Mouse (Mus musculus) cortical plate, adult 2 months (tissue): ENCODE results near the gene Nupr1. TPM values are rescaled to one million over a fixed set of nuclear protein-coding genes. Genes with fewer than 3 reads are reported as not detected.
"Not testable (repeated sequence)": the region's sequence is repeated elsewhere in the genome, so short reads cannot be mapped to it uniquely, and the experiment has no call there.

Experiments used
- H3K27ac ChIP-seq: fragments of 200-500 bp; 2 replicates; pipeline ENCODE4 v1.5.1; 2012; ENCODE audit warnings: low read length, control low read depth, inconsistent platforms; ENCODE audit not compliant: insufficient read depth
- H3K4me1 ChIP-seq: fragments of 200-500 bp; 2 replicates; pipeline ENCODE4 v1.6.1; 2011; ENCODE audit warnings: low read length; ENCODE audit not compliant: control insufficient read depth, insufficient read depth
- H3K4me3 ChIP-seq: fragments of 200-500 bp; 2 replicates; pipeline ENCODE4 v1.5.1; 2011; ENCODE audit warnings: mild to moderate bottlenecking, low read length, control low read depth; ENCODE audit not compliant: insufficient read depth
- CTCF ChIP-seq: fragments of 200-500 bp; IDR thresholded peaks from 2 replicates; pipeline ENCODE4 v1.5.1; 2011; ENCODE audit warnings: mild to moderate bottlenecking, control low read depth, low read length; ENCODE audit not compliant: insufficient read depth; ENCODE audit errors: extremely low read depth
- POLR2A ChIP-seq: fragments of 200-500 bp; IDR thresholded peaks from 2 replicates; pipeline ENCODE4 v1.6.1; 2011; ENCODE audit warnings: mild to moderate bottlenecking, low read length, control low read depth; ENCODE audit not compliant: insufficient read depth; ENCODE audit errors: extremely low read depth
- polyA plus RNA-seq: library from polyadenylated mRNA; depleted of rRNA; stranded (reverse); fragments of >200 nt; gene quantifications from 2 replicates; pipeline ENCODE4 v1.2.3, GENCODE M21; 2012

Gene Nupr1
- polyA plus RNA-seq, 1 experiment, result 21.6 TPM

GRCm38 (mm10) chr7:126645708-126646107 is 15.0 kb upstream of the Nupr1 start:
- Histone ChIP-seq H3K27ac (no peak overlapping the region), H3K4me3 (no peak overlapping the region), H3K4me1 (no peaks in the 10 kb centered on the region)
- TF ChIP-seq POLR2A (no peak), CTCF (no peak)

- no peaks in the 10 kb centered on the region for H3K4me1 ChIP-seq
- H3K27ac ChIP-seq, result no peak overlapping the region
- TF ChIP-seq CTCF (no peak), POLR2A (no peak)
Measured at GRCm38 (mm10) chr7:126644914-126645313, 14.3 kb upstream of the Nupr1 start.

DNA sequence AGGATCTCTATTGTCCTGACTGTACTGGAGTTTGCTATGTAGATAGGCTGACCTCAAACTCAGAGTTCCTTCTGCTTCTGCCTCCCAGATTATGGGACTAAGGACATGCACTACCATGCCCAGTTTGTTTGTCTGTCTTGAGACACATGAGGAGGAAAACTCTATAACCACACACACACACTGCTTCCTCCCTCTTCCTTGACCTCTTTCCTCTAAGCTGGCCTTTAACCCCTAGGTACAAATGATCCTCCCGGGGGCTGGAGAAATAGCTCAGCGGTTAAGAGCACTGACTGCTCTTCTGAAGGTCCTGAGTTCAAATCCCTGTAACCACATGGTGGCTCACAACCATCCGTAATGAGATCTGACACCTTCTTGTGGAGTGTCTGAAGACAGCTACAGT is 13.7 kb upstream of the Nupr1 start:
- Histone ChIP-seq H3K4me3 (no peak overlapping the region), H3K27ac (no peak overlapping the region), H3K4me1 (no peaks in the 10 kb centered on the region)
- TF ChIP-seq POLR2A, result no peak

More at GRCm38 (mm10) chr7:126644914-126645313, 14.3 kb upstream of the Nupr1 start:
- H3K4me3 ChIP-seq, result no peak overlapping the region

DNA sequence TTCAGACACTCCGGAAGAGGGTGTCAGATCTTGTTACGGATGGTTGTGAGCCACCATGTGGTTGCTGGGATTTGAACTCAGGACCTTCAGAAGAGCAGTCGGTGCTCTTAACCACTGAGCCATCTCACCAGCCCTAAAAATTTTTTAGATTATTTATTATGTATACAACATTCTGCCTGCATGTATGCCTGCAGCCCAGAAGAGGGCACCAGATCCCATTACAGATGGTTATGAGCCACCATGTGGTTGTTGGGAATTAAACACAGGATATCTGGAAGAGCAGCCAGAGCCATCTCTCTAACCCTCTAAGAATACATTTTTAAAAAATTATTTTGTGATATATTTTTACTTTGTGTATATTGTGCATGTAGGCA is 12.6 kb upstream of the Nupr1 start:
- peak; percentile 48 for TF ChIP-seq CTCF
- H3K27ac ChIP-seq, H3K4me1 ChIP-seq, H3K4me3 ChIP-seq: not testable (repeated sequence)

DNA sequence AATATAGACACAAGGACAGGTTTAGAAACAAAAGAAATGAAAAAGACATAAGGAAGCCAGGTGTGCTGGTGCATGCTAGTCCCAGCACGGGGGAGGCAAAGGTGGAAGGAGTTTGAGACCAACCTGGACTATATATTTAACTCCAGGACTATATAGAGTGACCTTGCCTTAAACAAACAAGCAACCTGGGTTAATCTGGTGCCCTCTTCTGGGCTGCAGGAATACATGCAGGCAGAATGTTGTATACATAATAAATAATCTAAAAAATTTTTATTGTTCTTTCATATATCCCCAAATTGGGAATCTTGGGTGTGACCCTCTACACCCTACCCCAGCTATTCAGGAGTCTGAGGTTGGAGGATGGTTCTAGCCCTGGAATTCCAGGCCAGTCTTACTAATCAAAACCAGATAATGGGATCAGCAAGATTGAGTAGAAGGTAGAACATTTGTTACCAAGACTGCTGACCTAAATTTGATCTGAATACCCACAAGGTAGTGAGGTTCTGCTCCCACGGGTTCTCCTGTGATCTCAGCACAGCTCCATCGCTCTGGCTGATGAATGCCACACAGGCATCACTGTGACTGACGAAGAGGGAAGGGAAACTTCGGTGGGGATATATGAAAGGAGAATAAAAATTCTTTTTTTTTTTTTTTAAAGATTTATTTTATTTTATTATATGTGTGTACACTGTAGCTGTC is 12.0 kb upstream of the Nupr1 start:
- no peak overlapping the region for H3K27ac ChIP-seq
- TF ChIP-seq POLR2A, result no peak
- TF ChIP-seq CTCF, result no peak
- no peaks in the 10 kb centered on the region for H3K4me1 ChIP-seq
- H3K4me3 ChIP-seq, result no peak overlapping the region

- H3K27ac ChIP-seq, result no peak overlapping the region
- no peak overlapping the region for H3K4me3 ChIP-seq
- no peaks in the 10 kb centered on the region for H3K4me1 ChIP-seq
- TF ChIP-seq CTCF (peak; percentile 79), POLR2A (no peak)
Measured at GRCm38 (mm10) chr7:126636733-126637520, 6.3 kb upstream of the Nupr1 start.

DNA sequence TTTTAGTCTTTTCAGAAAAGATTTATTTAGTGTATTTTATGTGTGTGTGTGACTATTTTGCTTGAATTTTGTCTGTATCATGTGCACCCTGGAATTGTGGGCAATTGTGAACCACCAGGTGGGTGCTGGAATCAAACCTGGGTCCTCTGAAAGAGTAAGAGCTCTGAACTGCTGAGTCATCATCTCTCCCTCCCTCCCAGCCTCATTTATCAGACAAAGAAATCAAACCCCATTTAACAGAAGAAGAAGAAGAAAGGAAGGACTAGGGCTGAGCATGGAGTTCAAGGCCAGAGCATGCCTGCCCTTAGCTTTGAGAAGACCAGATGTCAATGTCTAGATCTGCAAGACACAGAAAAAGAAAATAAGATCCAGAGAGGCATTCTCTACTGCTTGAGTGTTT is 4.7 kb upstream of the Nupr1 start:
- Histone ChIP-seq H3K4me3 (no peak overlapping the region), H3K27ac (no peak overlapping the region), H3K4me1 (no peaks in the 10 kb centered on the region)
- no peak for TF ChIP-seq POLR2A
- no peak for TF ChIP-seq CTCF

DNA sequence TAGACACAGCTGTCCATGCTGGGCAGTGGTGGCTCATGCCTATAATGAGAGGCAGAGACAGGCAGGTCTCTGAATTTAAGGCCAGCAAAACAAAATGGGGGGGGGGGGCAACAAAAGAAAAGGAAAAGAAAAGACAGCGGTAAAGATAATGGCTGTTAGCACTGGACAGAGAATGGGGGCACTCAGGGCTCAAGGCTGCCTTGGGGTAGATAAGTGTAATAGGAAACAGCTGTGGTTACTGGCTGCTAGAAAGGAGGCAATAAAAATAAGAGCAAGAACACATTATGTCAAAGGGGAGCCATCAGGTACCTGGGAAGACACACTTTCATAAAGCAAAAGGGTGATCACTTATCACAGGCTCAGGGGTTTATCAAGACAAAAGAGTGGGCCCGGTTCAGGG is 1.8 kb upstream of the Nupr1 start:
- TF ChIP-seq POLR2A, result no peak
- TF ChIP-seq CTCF, result no peak
- Histone ChIP-seq H3K4me1 (no peaks in the 10 kb centered on the region), H3K27ac (no peak overlapping the region), H3K4me3 (no peak overlapping the region)

DNA sequence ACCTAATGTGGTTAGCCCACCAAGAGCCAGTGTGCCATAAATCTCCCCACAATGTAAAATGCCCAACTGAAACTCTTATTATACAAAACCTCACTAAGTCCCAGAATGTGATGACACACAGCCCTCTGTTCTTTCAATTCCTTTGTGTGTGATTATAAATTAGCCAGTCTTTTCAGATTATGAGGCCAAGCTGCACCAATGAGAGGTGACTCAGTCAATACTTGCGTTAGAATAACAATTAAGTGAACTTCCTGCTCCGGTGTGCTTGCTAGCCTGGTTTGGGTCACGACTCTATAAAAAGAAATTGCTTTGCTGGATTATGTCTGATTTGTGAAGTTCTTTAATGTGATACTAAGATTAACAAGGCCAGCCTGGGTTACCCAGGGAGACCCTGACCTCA is 746 bp downstream of the Nupr1 start:
- H3K27ac ChIP-seq, result no peak overlapping the region
- no peaks in the 10 kb centered on the region for H3K4me1 ChIP-seq
- TF ChIP-seq POLR2A (no peak), CTCF (no peak)

GRCm38 (mm10) chr7:126628111-126628510 is 2.5 kb downstream of the Nupr1 start:
- no peak overlapping the region for H3K27ac ChIP-seq
- no peaks in the 10 kb centered on the region for H3K4me1 ChIP-seq
- no peak overlapping the region for H3K4me3 ChIP-seq
- TF ChIP-seq POLR2A, result no peak
- no peak for TF ChIP-seq CTCF

More for the DNA sequence above, 746 bp downstream of the Nupr1 start:
- no peak overlapping the region for H3K4me3 ChIP-seq
